Mouse (Mus musculus) E14TG2a.4 (cell line): ENCODE data around the gene Lxn.

Experiments used
- H3K27me3 ChIP-seq: 2 replicates; pipeline ENCODE4 v1.6.1; 2014; ENCODE audit warnings: low read length, control low read depth; ENCODE audit not compliant: insufficient read depth
- H3K36me3 ChIP-seq: 2 replicates; pipeline ENCODE4 v1.6.1; 2014; ENCODE audit warnings: low read length, control low read depth; ENCODE audit not compliant: insufficient read depth
- H3K4me1 ChIP-seq: replicated peaks from 2 replicates; pipeline ENCODE4 v1.6.1; 2014; ENCODE audit warnings: low read depth, low read length, control low read depth
- H3K4me3 ChIP-seq: replicated peaks from 2 replicates; pipeline ENCODE4 v1.5.1; 2014; ENCODE audit warnings: mild to moderate bottlenecking, low read length
- H3K9me3 ChIP-seq: 2 replicates; pipeline ENCODE4 v1.6.1; 2014; ENCODE audit warnings: low read length, control low read depth
- CTCF ChIP-seq: conservative IDR thresholded peaks from 2 replicates; pipeline ENCODE4 v1.5.1; 2014; ENCODE audit warnings: low read length
- NANOG ChIP-seq: IDR thresholded peaks from 2 replicates; pipeline ENCODE4 v1.6.1; 2014; ENCODE audit warnings: borderline replicate concordance, low read length, mixed read lengths
- POU5F1 ChIP-seq: IDR thresholded peaks from 2 replicates; pipeline ENCODE4 v1.6.1; 2014; ENCODE audit warnings: low read length, borderline replicate concordance

The Lxn gene

DNA sequence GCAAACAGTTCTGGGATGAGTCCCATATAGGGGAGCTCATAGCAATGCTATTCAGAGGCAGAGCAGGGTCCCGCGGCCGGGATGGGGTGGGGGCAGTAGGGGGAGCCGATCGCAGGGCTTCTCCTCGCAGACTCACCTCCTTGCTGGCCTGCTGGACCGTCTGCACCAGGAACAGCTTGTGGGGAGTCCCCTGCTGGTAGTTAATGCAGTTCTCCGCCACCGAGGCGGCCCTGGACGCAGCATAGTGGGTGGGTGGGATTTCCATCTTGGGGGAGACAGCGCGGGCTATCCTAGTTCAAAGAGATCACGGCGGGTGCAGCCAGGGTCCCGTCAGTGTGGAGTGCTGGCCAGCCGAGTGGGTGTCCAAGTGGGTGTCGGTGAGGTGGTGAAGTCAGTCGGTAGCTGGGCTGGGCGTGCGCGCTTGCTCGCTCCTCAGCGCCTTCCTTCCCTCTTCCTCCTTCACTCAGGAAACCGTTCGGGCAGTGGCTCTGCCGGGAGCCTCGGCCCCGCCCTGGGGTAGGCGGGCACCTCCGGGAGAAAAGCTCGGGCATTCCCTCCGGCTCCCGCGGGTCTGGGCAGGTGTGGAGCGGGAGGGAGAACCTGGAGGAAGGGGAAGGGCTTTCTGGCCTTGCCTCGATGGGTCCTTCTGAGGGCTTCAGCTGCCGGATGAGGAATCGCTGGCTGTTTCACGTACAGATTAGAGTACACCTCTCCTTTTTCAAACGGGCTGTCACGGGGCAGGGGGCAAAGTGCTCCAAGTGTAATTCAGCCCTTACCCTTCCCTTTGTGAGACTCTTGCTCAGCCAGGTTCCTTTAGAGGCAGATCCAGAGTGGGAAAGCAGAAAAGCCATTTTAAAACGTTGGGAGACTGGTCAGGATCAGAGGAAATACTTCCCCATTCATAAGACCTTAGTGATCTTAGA lies at the start of gene Lxn:
Gene Lxn (minus strand): TSS at position 477 of the 923 bp plus-strand sequence.
- peaks cover 60% of the 10 kb centered on the region for H3K36me3 ChIP-seq
- H3K4me3 ChIP-seq = peak within 1 kb of the TSS; percentile 79
- TF ChIP-seq NANOG (no peak), CTCF (no peak), POU5F1 (no peak)
- peaks cover 44% of the 10 kb centered on the region for H3K4me1 ChIP-seq
- no peaks in the 10 kb centered on the region for H3K9me3 ChIP-seq
- H3K27me3 ChIP-seq = no peaks in the 10 kb centered on the region

- TF ChIP-seq POU5F1 = no peak
- peak; percentile 78 for TF ChIP-seq CTCF
- no peak for TF ChIP-seq NANOG
- H3K36me3 ChIP-seq = no peaks in the 10 kb centered on the region
- H3K4me3 ChIP-seq = no peak overlapping the region
- peaks cover 43% of the 10 kb centered on the region for H3K27me3 ChIP-seq
- no peaks in the 10 kb centered on the region; the same call in 1 of the 2 replicates for H3K9me3 ChIP-seq
- peaks cover 21% of the 10 kb centered on the region for H3K4me1 ChIP-seq
These were observed 49.1 kb upstream of the Lxn start for GRCm38 (mm10) chr3:67512807-67513206.

DNA sequence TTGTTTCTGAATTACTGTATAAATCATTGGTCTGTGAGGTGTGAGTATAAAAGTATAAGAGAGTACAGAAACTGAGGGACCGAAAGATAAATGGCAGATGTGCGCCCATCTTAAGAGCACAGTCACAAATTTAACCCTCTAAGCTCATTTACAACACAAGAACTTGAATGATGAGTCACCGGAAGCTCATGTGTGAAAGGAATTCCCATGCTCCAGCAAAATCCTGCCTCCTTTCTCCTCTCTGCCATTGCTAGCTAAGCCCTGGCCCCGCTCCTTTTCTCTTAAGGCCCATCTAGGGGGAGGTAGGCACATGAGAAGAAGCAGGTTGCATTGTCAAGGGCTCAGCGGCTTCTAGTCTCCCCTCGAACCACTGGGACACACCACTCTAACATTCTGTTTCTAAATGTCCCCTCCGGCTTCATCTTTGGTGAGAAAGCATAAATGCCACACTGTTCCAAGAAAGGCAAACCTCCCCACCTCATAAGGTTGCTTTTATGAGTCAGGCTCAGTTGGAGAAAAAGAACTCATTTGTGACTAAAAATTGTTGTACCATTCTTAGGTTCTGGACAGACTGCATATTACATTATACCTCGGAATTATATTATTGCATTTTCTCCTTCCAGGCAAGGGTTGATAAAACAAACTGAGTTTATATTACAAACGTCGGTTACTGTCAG lies 44.6 kb upstream of the Lxn start:
- Histone ChIP-seq H3K36me3 (no peaks in the 10 kb centered on the region), H3K4me3 (no peak overlapping the region), H3K9me3 (peaks cover 25% of the 10 kb centered on the region), H3K4me1 (peaks cover 45% of the 10 kb centered on the region), H3K27me3 (peaks cover 1% of the 10 kb centered on the region)
- TF ChIP-seq POU5F1 (no peak), NANOG (no peak)

DNA sequence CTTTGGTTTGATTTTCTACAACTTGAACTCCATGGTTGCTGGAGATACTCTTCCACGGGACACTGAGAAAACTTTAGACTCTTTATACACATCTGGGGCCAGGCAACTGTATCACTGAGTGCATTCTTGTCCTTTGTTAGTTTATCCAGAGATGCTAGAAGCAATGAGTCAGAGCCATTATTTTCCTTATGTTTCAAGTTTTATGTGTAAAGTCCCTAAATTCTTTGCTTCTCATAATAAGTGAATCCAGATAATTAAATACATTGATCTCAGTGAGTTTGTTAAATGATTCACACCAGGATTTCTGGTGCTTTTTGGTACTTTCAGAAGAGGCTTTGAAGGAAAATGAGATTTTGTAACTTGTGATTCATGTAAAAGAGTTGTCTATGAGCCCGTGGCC lies 41.6 kb upstream of the Lxn start:
- H3K36me3 ChIP-seq = no peaks in the 10 kb centered on the region
- H3K4me1 ChIP-seq = peaks cover 62% of the 10 kb centered on the region
- no peaks in the 10 kb centered on the region for H3K27me3 ChIP-seq
- peaks cover 25% of the 10 kb centered on the region for H3K9me3 ChIP-seq
- H3K4me3 ChIP-seq = no peak overlapping the region
- TF ChIP-seq POU5F1 (no peak), CTCF (no peak), NANOG (no peak)

- peak overlapping the region; percentile 45 for H3K4me3 ChIP-seq
- no peaks in the 10 kb centered on the region for H3K27me3 ChIP-seq
- peaks cover 33% of the 10 kb centered on the region for H3K9me3 ChIP-seq
- no peaks in the 10 kb centered on the region for H3K36me3 ChIP-seq
- peaks cover 60% of the 10 kb centered on the region for H3K4me1 ChIP-seq
- TF ChIP-seq POU5F1 (no peak), NANOG (peak; percentile 70; the same call in 1 of the 2 replicates)
These were observed 40.2 kb upstream of the Lxn start for GRCm38 (mm10) chr3:67503878-67504277.

- TF ChIP-seq POU5F1 = no peak
- TF ChIP-seq NANOG = no peak
- TF ChIP-seq CTCF = no peak
- Histone ChIP-seq H3K4me1 (peaks cover 27% of the 10 kb centered on the region), H3K4me3 (no peak overlapping the region), H3K27me3 (no peaks in the 10 kb centered on the region), H3K9me3 (peaks cover 17% of the 10 kb centered on the region), H3K36me3 (no peaks in the 10 kb centered on the region)
These were observed 35.7 kb upstream of the Lxn start for GRCm38 (mm10) chr3:67499406-67499791.

- H3K4me1 ChIP-seq = peaks cover 22% of the 10 kb centered on the region
- TF ChIP-seq POU5F1 (no peak), NANOG (no peak), CTCF (no peak)
- 0 out of 2 replicates have a peak, but pooled peaks cover under 1% of the 10 kb centered on the region for H3K27me3 ChIP-seq
- H3K36me3 ChIP-seq = no peaks in the 10 kb centered on the region
- no peak overlapping the region for H3K4me3 ChIP-seq
- peaks cover 17% of the 10 kb centered on the region for H3K9me3 ChIP-seq
These were observed 35.2 kb upstream of the Lxn start for GRCm38 (mm10) chr3:67498773-67499405.

DNA sequence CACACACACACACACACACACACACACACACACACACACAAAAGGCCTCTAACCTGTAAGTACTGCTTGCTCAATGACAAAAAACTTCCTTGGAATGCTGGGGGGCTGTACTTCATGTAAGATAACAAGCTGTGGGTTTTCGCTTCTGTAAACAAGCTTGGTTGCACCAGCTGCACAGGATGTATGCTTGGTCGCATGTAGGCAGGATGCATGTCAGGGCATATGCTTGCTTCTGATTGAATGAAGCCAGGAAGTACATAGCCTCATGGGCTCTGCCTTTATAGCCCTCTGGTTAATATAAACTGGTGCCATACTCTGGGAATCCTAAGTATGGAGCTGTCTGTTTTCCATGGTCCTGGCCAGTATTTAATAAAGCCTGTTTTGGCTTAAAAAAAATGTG lies 34.3 kb upstream of the Lxn start:
- Histone ChIP-seq H3K9me3 (peaks cover 17% of the 10 kb centered on the region), H3K4me1 (peaks cover 14% of the 10 kb centered on the region), H3K36me3 (no peaks in the 10 kb centered on the region), H3K4me3 (no peak overlapping the region), H3K27me3 (peaks cover 8% of the 10 kb centered on the region; the same call in 1 of the 2 replicates)
- TF ChIP-seq NANOG = no peak
- TF ChIP-seq CTCF = no peak
- no peak for TF ChIP-seq POU5F1
